Mouse (Mus musculus) 3T3-L1 (cell line): ENCODE results near the gene Dmrtc2.
"Not testable (repeated sequence)": the region's sequence is repeated elsewhere in the genome, so short reads cannot be mapped to it uniquely, and the experiment has no call there.

ENCODE experiments used
- DNase-seq: peaks from one replicate; pipeline ENCODE4 v3.0.0-alpha.2; 2015; ENCODE audit warnings: low read depth, low spot score

Gene Dmrtc2

GRCm38 (mm10) chr7:24869080-24869479, 777 bp upstream of the Dmrtc2 start:
- DNase-seq: no peak

- no peak for DNase-seq
These were observed 7.7 kb downstream of the Dmrtc2 start for GRCm38 (mm10) chr7:24877588-24877987.

GRCm38 (mm10) chr7:24879620-24880019, 9.8 kb downstream of the Dmrtc2 start:
- no peak for DNase-seq

GRCm38 (mm10) chr7:24882416-24883199, 12.8 kb downstream of the Dmrtc2 start:
- DNase-seq: no peak

GRCm38 (mm10) chr7:24883896-24884692, 14.2 kb downstream of the Dmrtc2 start, which contains the start of gene Rps19:
Rps19 (plus strand) TSS chr7:24884371.
- DNase-seq: peak; percentile 99

GRCm38 (mm10) chr7:24884693-24885291, 14.9 kb downstream of the Dmrtc2 start:
- peak; percentile 15 for DNase-seq

GRCm38 (mm10) chr7:24885468-24886307, 15.8 kb downstream of the Dmrtc2 start:
- DNase-seq: peak; percentile 7

- DNase-seq: peak; percentile 24
These were observed 16.4 kb downstream of the Dmrtc2 start for GRCm38 (mm10) chr7:24886308-24886633.

GRCm38 (mm10) chr7:24887096-24887495, 17.2 kb downstream of the Dmrtc2 start:
- no peak for DNase-seq

- DNase-seq: peak; percentile 4
These were observed 19.8 kb downstream of the Dmrtc2 start for GRCm38 (mm10) chr7:24889431-24890220.

GRCm38 (mm10) chr7:24890281-24891216, 20.7 kb downstream of the Dmrtc2 start:
- DNase-seq: peak; percentile 80

GRCm38 (mm10) chr7:24891241-24892124, 21.6 kb downstream of the Dmrtc2 start:
- peak; percentile 6 for DNase-seq

- no peak for DNase-seq
These were observed 22.3 kb downstream of the Dmrtc2 start for GRCm38 (mm10) chr7:24892125-24892583.

- DNase-seq: not testable (repeated sequence)
These were observed 25.9 kb downstream of the Dmrtc2 start for GRCm38 (mm10) chr7:24895749-24896148.

GRCm38 (mm10) chr7:24896269-24896668, 26.4 kb downstream of the Dmrtc2 start:
- no peak for DNase-seq

- no peak for DNase-seq
These were observed 27.4 kb downstream of the Dmrtc2 start, which contains the start of gene Cd79a for GRCm38 (mm10) chr7:24897224-24897623. Cd79a (plus strand) TSS chr7:24897381.

GRCm38 (mm10) chr7:24897959-24898358, 28.1 kb downstream of the Dmrtc2 start:
- no peak for DNase-seq

- no peak for DNase-seq
These were observed 31.3 kb downstream of the Dmrtc2 start for GRCm38 (mm10) chr7:24901114-24901513.
